Mouse (Mus musculus): Measurements from ENCODE around the gene Prnd.

GRCm38 (mm10) chr2:131994971-131995370, 44.3 kb downstream of the Prnd start:
- TF ChIP-seq POLR2A (IDR thresholded peaks at IDR 0.05; ENCODE audit: low read depth, low read length) (no peak), CTCF (IDR thresholded peaks at IDR 0.05; ENCODE audit: extremely low read depth, insufficient read length, insufficient replicate concordance, low read depth, low read length) (no peak)

Measured in small intestine, adult 2 months (tissue).